Mouse (Mus musculus): ENCODE measurements around the gene Aig1. TPM values are rescaled to one million over a fixed set of nuclear protein-coding genes. Genes with fewer than 3 reads are reported as not detected.

Gene Aig1
- polyA plus RNA-seq, 1 experiment from 2014 or later = 22.0 TPM

DNA sequence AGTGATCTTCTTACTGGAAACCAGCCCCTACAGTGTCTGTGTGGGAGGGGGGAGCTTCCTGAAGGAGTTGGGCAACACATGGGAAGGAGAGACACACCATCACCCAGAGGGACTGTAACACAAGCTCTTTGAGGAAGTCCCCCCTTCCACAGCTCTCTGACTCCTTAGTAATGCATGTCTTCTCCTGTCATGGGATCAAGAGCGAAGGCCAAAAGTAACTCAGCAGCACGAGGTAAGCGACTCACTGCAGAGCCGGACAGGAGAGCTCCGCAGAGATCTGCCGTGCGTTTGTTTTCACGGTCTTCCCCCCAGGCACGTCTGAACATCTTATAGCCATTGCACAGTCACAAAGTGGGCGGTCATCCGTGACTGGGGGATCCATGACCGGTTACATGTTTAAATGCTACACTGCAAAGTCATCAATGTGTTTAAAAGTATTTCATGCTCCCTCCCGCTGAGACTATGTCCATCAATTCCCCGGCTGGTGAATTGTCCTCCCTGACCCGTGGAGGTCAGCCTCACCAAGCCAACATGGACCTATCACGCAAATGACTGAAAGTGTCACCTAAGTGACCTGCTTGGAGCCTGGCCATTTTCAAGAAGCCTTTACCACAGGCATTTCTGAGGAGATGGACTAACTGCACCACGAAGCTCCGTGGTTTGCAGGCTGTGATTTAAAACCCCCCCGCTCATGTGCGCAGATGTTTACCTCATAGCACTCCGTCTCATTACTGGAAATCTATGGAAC, 30.9 kb downstream of the Aig1 start:
- H3K4me1 ChIP-seq (replicated peaks; ENCODE audit: control insufficient read depth, insufficient read depth, low read length) = no peaks in the 10 kb centered on the region
- 81% methylated on average over 21 of the region's 21 CpGs for WGBS
- no peak for ATAC-seq (replicated peaks; ENCODE audit: low FRiP score)
- H3K4me2 ChIP-seq (ENCODE audit: low read depth, low read length, severe bottlenecking) = no peak overlapping the region
- no peaks in the 10 kb centered on the region for H3K36me3 ChIP-seq (ENCODE audit: control insufficient read depth, insufficient read depth, low read length)
- no peak overlapping the region for H3K9ac ChIP-seq (ENCODE audit: low read length)
- H3K9me3 ChIP-seq (ENCODE audit: control insufficient read depth, low read length) = no peaks in the 10 kb centered on the region
- DNase-seq (ENCODE audit: low spot score) = no peak
- H3K27ac ChIP-seq (ENCODE audit: low read depth, low read length) = no peak overlapping the region
- no peak overlapping the region for H3K4me3 ChIP-seq (ENCODE audit: low read depth, low read length)
- H3K27me3 ChIP-seq (ENCODE audit: control insufficient read depth, insufficient read depth, low read length) = no peaks in the 10 kb centered on the region

GRCm38 (mm10) chr10:13836956-13837355, 31.8 kb downstream of the Aig1 start:
- H3K27ac ChIP-seq (ENCODE audit: low read depth, low read length) = no peak overlapping the region
- no peak for DNase-seq (ENCODE audit: low spot score)
- no peak for ATAC-seq (replicated peaks; ENCODE audit: low FRiP score)
- H3K4me1 ChIP-seq (replicated peaks; ENCODE audit: control insufficient read depth, insufficient read depth, low read length) = no peaks in the 10 kb centered on the region
- H3K36me3 ChIP-seq (ENCODE audit: control insufficient read depth, insufficient read depth, low read length) = no peaks in the 10 kb centered on the region
- no peak overlapping the region for H3K4me2 ChIP-seq (ENCODE audit: low read depth, low read length, severe bottlenecking)
- 91% methylated on average over 9 of the region's 9 CpGs for WGBS
- H3K9me3 ChIP-seq (ENCODE audit: control insufficient read depth, low read length) = no peaks in the 10 kb centered on the region
- no peak overlapping the region for H3K9ac ChIP-seq (ENCODE audit: low read length)
- no peak overlapping the region for H3K4me3 ChIP-seq (ENCODE audit: low read depth, low read length)
- H3K27me3 ChIP-seq (ENCODE audit: control insufficient read depth, insufficient read depth, low read length) = no peaks in the 10 kb centered on the region

- no peak overlapping the region for H3K4me3 ChIP-seq (ENCODE audit: low read depth, low read length)
- DNase-seq (ENCODE audit: low spot score) (no peak), ATAC-seq (replicated peaks; ENCODE audit: low FRiP score) (no peak)
- H3K27ac ChIP-seq (ENCODE audit: low read depth, low read length) = no peak overlapping the region
- H3K4me1 ChIP-seq (replicated peaks; ENCODE audit: control insufficient read depth, insufficient read depth, low read length) = no peaks in the 10 kb centered on the region
- H3K9me3 ChIP-seq (ENCODE audit: control insufficient read depth, low read length) = no peaks in the 10 kb centered on the region
- no peak overlapping the region for H3K9ac ChIP-seq (ENCODE audit: low read length)
- H3K36me3 ChIP-seq (ENCODE audit: control insufficient read depth, insufficient read depth, low read length) = no peaks in the 10 kb centered on the region
- 93% methylated on average over 10 of the region's 10 CpGs for WGBS
- no peaks in the 10 kb centered on the region for H3K27me3 ChIP-seq (ENCODE audit: control insufficient read depth, insufficient read depth, low read length)
- H3K4me2 ChIP-seq (ENCODE audit: low read depth, low read length, severe bottlenecking) = no peak overlapping the region
Measured at GRCm38 (mm10) chr10:13835737-13836475, 32.9 kb downstream of the Aig1 start.

DNA sequence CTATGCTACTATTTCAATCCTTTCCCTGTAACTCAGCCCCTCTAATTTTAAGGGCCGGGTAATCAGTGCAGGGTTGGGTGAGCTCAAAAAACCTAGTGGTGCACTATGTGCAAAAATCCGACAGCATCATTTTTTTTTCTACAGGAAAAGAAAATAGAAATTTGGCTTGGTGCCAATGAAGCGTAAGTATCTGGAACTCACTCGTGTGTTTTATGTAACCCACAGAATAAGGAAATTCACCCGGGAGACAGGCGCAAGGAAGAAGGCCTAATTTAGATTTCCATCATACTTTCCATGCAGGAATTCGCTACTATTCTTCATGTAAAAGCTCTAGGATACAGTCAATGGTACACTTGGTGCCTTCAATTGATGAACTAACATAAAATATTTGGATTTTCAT, 34.7 kb downstream of the Aig1 start:
- no peak for DNase-seq (ENCODE audit: low spot score)

DNA sequence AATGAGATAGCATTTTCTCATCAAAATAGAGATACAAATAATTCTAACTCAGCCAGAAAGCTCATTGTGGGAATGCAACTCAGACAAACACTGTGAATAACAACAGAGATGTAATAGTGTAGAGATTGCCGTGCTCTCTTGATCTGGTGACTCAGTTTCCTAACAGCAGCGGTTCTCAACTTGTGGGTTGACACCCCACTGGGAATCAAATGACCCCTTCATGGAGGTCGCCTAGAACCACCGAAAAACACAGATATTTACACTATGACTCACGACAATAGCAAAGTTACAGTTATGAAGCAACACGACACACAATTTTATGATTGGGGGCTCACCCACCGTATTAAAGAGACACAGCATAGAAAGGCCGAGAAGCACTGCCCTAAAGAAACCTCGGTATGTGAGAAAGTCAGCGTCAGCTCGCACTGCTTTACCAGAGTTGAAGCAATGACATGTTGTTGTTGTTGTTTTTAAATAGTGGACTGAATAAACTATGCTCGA, 35.7 kb downstream of the Aig1 start:
- no peak for ATAC-seq (replicated peaks; ENCODE audit: low FRiP score)
- WGBS = 92% methylated on average over 12 of the region's 12 CpGs
- no peak for DNase-seq (ENCODE audit: low spot score)
- Histone ChIP-seq H3K4me2 (ENCODE audit: low read depth, low read length, severe bottlenecking) (no peak overlapping the region), H3K36me3 (ENCODE audit: control insufficient read depth, insufficient read depth, low read length) (no peaks in the 10 kb centered on the region), H3K27ac (ENCODE audit: low read depth, low read length) (no peak overlapping the region), H3K9me3 (ENCODE audit: control insufficient read depth, low read length) (no peaks in the 10 kb centered on the region), H3K4me1 (replicated peaks; ENCODE audit: control insufficient read depth, insufficient read depth, low read length) (no peaks in the 10 kb centered on the region), H3K4me3 (ENCODE audit: low read depth, low read length) (no peak overlapping the region), H3K9ac (ENCODE audit: low read length) (no peak overlapping the region), H3K27me3 (ENCODE audit: control insufficient read depth, insufficient read depth, low read length) (no peaks in the 10 kb centered on the region)

More for the DNA sequence above, 34.7 kb downstream of the Aig1 start:
- 87% methylated on average over 7 of the region's 7 CpGs for WGBS
- no peak for ATAC-seq (replicated peaks; ENCODE audit: low FRiP score)
- Histone ChIP-seq H3K4me3 (ENCODE audit: low read depth, low read length) (no peak overlapping the region), H3K9me3 (ENCODE audit: control insufficient read depth, low read length) (no peaks in the 10 kb centered on the region), H3K36me3 (ENCODE audit: control insufficient read depth, insufficient read depth, low read length) (no peaks in the 10 kb centered on the region), H3K4me2 (ENCODE audit: low read depth, low read length, severe bottlenecking) (no peak overlapping the region), H3K9ac (ENCODE audit: low read length) (no peak overlapping the region), H3K27ac (ENCODE audit: low read depth, low read length) (no peak overlapping the region), H3K4me1 (replicated peaks; ENCODE audit: control insufficient read depth, insufficient read depth, low read length) (no peaks in the 10 kb centered on the region), H3K27me3 (ENCODE audit: control insufficient read depth, insufficient read depth, low read length) (no peaks in the 10 kb centered on the region)

GRCm38 (mm10) chr10:13832546-13833033, 36.2 kb downstream of the Aig1 start:
- H3K4me1 ChIP-seq (replicated peaks; ENCODE audit: control insufficient read depth, insufficient read depth, low read length) = no peaks in the 10 kb centered on the region
- 93% methylated on average over 7 of the region's 7 CpGs for WGBS
- no peaks in the 10 kb centered on the region for H3K27me3 ChIP-seq (ENCODE audit: control insufficient read depth, insufficient read depth, low read length)
- H3K27ac ChIP-seq (ENCODE audit: low read depth, low read length) = no peak overlapping the region
- ATAC-seq (replicated peaks; ENCODE audit: low FRiP score) = no peak
- no peak overlapping the region for H3K4me2 ChIP-seq (ENCODE audit: low read depth, low read length, severe bottlenecking)
- H3K9ac ChIP-seq (ENCODE audit: low read length) = no peak overlapping the region
- H3K9me3 ChIP-seq (ENCODE audit: control insufficient read depth, low read length) = no peaks in the 10 kb centered on the region
- DNase-seq (ENCODE audit: low spot score) = no peak
- H3K36me3 ChIP-seq (ENCODE audit: control insufficient read depth, insufficient read depth, low read length) = no peaks in the 10 kb centered on the region
- H3K4me3 ChIP-seq (ENCODE audit: low read depth, low read length) = no peak overlapping the region

GRCm38 (mm10) chr10:13827150-13827549, 41.6 kb downstream of the Aig1 start:
- Histone ChIP-seq H3K36me3 (ENCODE audit: control insufficient read depth, insufficient read depth, low read length) (no peaks in the 10 kb centered on the region), H3K4me1 (replicated peaks; ENCODE audit: control insufficient read depth, insufficient read depth, low read length) (no peaks in the 10 kb centered on the region), H3K27me3 (ENCODE audit: control insufficient read depth, insufficient read depth, low read length) (no peaks in the 10 kb centered on the region), H3K4me2 (ENCODE audit: low read depth, low read length, severe bottlenecking) (no peak overlapping the region), H3K4me3 (ENCODE audit: low read depth, low read length) (no peak overlapping the region), H3K9me3 (ENCODE audit: control insufficient read depth, low read length) (no peaks in the 10 kb centered on the region), H3K27ac (ENCODE audit: low read depth, low read length) (no peak overlapping the region), H3K9ac (ENCODE audit: low read length) (no peak overlapping the region)
- DNase-seq (ENCODE audit: low spot score) = no peak
- ATAC-seq (replicated peaks; ENCODE audit: low FRiP score) = no peak
- 95% methylated on average over 8 of the region's 8 CpGs for WGBS

DNA sequence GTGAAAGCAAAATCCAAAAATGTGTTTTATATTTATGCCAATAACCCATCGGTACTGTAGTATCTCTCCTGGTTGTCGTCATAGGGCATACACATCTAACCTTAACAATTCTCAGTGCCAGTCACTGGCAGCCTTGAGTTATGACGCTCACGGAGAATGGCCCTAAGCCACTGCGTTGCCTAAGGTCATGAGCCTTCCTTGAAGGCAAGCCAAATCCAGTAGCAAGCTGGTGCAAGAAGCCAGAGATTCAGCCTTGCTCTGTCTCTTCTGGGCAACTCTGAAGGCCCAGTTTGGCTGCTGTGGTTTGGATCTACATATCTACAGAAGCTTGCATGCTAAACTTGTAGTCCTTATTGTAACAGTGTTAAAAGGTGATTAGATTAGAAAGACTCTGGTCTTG, 55.2 kb downstream of the Aig1 start:
- whole genome bisulfite sequencing = 95% methylated on average over 5 of the region's 5 CpGs
- Histone ChIP-seq H3K4me2 (ENCODE audit: low read depth, low read length, severe bottlenecking) (no peak overlapping the region), H3K27me3 (ENCODE audit: control insufficient read depth, insufficient read depth, low read length) (no peaks in the 10 kb centered on the region), H3K27ac (ENCODE audit: low read depth, low read length) (no peak overlapping the region), H3K36me3 (ENCODE audit: control insufficient read depth, insufficient read depth, low read length) (no peaks in the 10 kb centered on the region), H3K4me3 (ENCODE audit: low read depth, low read length) (no peak overlapping the region), H3K9me3 (ENCODE audit: control insufficient read depth, low read length) (no peaks in the 10 kb centered on the region), H3K4me1 (replicated peaks; ENCODE audit: control insufficient read depth, insufficient read depth, low read length) (no peaks in the 10 kb centered on the region), H3K9ac (ENCODE audit: low read length) (no peak overlapping the region)
- ATAC-seq (replicated peaks; ENCODE audit: low FRiP score) = no peak
- no peak for DNase-seq (ENCODE audit: low spot score)

Measured in forebrain, embryonic 11.5 days (tissue).